In genomic region chr11:78886693-78887092, GRCm38 (mm10) we compare ENCODE assay signal across 7 mouse cellular contexts. TPM values are rescaled to one million over a fixed set of nuclear protein-coding genes. Genes with fewer than 3 reads are reported as not detected.
DNase-seq lines count a peak whose midpoint lies in the region; ATAC-seq lines count a peak whose summit lies in the region.

No protein-coding gene starts in this region.

- H3K4me1 ChIP-seq in forebrain, embryonic 10.5 days: peaks cover 43% of the 10 kb centered on the region
- peaks cover 13% of the 10 kb centered on the region for H3K4me1 ChIP-seq in hindbrain, embryonic 15.5 days (replicated peaks)

- H3K4me2 ChIP-seq in hindbrain, embryonic 15.5 days: no peak overlapping the region

- WGBS in forebrain, embryonic 10.5 days: 27% methylated on average over 1 of the region's 1 CpGs
- 0% methylated on average over 1 of the region's 1 CpGs for WGBS in hindbrain, embryonic 15.5 days

- no peak overlapping the region for H3K9ac ChIP-seq in hindbrain, embryonic 15.5 days

- H3K27me3 ChIP-seq in forebrain, embryonic 10.5 days (ENCODE audit: poor library complexity, severe bottlenecking): no peaks in the 10 kb centered on the region
- 0 out of 2 replicates have a peak, but pooled peaks cover 2% of the 10 kb centered on the region for H3K27me3 ChIP-seq in hindbrain, embryonic 15.5 days

- DNase-seq in lung, postnatal 14 days: peak; percentile 2
- DNase-seq in lung, postnatal 25 days (ENCODE audit: low spot score): no peak
- peak; percentile 46 for DNase-seq in forebrain, embryonic 10.5 days (ENCODE audit: extremely low spot score, low spot score)
- DNase-seq in retina, postnatal 1 day: peak; percentile 71
- no peak for DNase-seq in right cerebral cortex, postnatal 4 days
- DNase-seq in frontal cortex, adult 2 months (ENCODE audit: extremely low spot score in 1 of 2, low spot score in 1 of 2): no peak

- no peaks in the 10 kb centered on the region for H3K36me3 ChIP-seq in forebrain, embryonic 10.5 days (replicated peaks)
- no peaks in the 10 kb centered on the region for H3K36me3 ChIP-seq in hindbrain, embryonic 15.5 days

- ATAC-seq in hindbrain, embryonic 15.5 days (ENCODE audit: low FRiP score, low read depth): peak; percentile 63; the same call in 1 of the 2 replicates

- H3K27ac ChIP-seq in forebrain, embryonic 10.5 days: peak overlapping the region; percentile 84
- H3K27ac ChIP-seq in hindbrain, embryonic 15.5 days (replicated peaks): peak overlapping the region; percentile 42; the same call in 1 of the 2 replicates

- 0 out of 2 replicates have a peak overlapping the region, but pooled peaks have one; percentile 1 for H3K4me3 ChIP-seq in forebrain, embryonic 10.5 days
- H3K4me3 ChIP-seq in hindbrain, embryonic 15.5 days: no peak overlapping the region

- H3K9me3 ChIP-seq in forebrain, embryonic 10.5 days: no peaks in the 10 kb centered on the region
- no peaks in the 10 kb centered on the region for H3K9me3 ChIP-seq in hindbrain, embryonic 15.5 days

RNA-seq across cellular contexts. Expression of gene Nos2, which starts 33.9 kb away (rescaled TPM):
- 0.89 and 0.93 TPM in 2 replicates for polyA plus RNA-seq in forebrain, embryonic 10.5 days (2016; fragmentation: Nextera tagmentation; extraction: Ambion mirVana)
- polyA plus RNA-seq in hindbrain, embryonic 15.5 days (2015; fragmentation: Nextera tagmentation; extraction: Ambion mirVana): 1.1 and 1.6 TPM in 2 replicates
- 1.0 and 1.1 TPM in 2 replicates for polyA plus RNA-seq in frontal cortex, adult 2 months (2012; rRNA removed)

Comparison
In these comparisons a context has a peak if more than half of its experiments do, and no peak if none do; other contexts are left out.
1. DNase-seq: peak in lung, postnatal 14 days (single experiment), forebrain, embryonic 10.5 days (single experiment) and retina, postnatal 1 day (single experiment); none in lung, postnatal 25 days (single experiment), right cerebral cortex, postnatal 4 days (single experiment) and frontal cortex, adult 2 months (0 of 2).